Mouse (Mus musculus) forelimb bud, embryonic 11.5 days (tissue): ENCODE results near the gene Plekhh3.
A peak's percentile ranks its signal among the peaks of the same experiment; 100 is the strongest.

Experiments used
- DNase-seq: peaks from one replicate; pipeline ENCODE4 v3.0.0-alpha.2; 2012; ENCODE audit warnings: low read depth, low spot score

The Plekhh3 gene

DNA sequence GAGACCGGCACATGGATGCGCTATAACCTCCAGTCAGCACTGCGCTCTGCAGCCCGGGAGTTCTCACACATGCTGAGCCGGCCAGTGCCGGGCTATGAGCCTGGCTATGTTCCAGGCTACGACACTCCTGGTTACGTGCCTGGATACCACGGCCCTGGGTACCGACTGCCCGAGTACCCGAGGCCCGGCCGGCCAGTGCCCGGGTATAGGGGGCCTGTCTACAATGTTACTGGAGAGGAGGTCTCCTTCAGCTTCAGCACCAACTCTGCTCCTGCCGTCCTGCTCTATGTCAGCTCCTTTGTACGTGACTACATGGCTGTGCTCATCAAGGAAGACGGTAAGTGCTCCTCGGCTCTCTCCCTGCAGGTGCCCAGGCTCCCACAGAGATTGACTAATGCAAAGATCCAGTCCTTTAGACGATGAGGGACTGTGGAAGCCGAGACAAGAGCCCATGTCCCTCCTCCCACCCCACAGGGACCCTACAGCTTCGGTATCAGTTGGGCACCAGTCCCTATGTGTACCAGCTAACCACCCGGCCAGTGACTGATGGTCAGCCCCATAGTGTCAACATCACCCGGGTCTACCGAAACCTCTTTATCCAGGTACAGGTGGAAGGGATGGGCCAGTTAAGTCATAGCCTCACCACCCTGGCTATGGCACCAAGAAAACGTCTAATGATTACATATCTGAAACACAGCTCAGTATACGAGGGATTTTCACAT is 15.5 kb upstream of the Plekhh3 start:
- no peak for DNase-seq

DNA sequence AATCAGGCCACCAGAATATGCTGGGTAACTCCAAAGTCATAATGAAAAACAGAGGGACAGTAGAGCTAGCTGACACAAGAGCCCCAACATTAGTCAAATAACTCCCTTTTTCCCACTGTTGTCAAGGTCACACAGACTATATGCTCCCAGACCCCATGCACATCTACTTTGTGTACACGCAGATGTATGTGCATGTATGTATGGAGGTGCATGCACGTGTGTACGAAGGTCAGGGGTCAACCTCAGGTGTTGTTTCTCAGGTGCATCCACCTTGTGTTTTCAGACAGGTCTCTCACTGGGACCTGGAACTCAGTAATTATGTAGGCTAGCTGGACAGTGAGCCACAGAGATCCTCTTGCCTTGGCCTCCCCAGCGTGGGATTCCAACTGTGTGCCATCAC is 14.3 kb upstream of the Plekhh3 start:
- no peak for DNase-seq

DNA sequence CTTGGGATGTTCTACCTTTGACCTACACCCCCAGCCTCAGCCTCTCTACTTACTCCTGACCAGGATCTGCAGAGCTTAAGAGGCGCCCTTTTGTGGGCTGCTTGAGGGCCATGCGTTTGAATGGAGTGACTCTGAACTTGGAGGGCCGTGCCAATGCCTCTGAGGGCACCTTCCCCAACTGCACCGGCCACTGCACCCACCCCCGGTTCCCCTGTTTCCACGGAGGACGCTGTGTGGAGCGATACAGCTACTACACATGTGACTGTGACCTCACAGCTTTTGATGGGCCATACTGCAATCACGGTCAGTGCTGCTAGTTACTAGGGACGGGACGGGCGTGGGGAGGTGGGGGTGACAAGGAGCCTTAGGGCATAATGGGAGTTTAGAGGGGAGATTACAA is 13.8 kb upstream of the Plekhh3 start:
- no peak for DNase-seq

DNA sequence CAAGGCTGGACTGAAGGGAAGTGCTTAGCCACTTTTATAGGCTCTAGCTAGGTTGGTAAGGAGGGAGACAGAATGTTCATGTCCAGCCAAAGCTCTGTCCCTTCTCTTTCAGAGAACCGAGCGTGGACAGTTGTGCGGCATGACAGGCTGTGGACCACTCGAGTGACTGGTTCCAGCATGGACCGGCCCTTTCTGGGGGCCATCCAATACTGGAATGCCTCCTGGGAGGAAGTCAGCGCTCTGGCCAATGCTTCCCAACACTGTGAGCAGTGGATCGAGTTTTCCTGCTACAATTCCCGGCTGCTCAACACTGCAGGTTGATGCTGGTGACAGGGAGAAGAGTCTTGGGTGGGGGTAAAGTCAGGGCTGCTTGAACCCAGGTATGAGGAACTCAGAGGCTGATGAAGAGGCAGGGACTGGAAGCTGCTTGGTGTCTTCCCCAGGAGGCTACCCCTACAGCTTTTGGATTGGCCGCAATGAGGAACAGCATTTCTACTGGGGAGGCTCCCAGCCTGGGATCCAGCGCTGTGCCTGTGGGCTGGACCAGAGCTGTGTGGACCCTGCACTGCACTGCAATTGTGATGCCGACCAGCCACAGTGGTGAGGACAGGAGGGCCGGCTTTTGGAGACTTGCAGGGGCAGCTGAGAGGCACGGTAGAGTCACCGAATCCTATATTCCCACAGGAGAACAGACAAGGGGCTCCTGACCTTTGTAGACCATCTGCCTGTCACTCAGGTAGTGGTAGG is 11.8 kb upstream of the Plekhh3 start:
- DNase-seq: no peak

DNA sequence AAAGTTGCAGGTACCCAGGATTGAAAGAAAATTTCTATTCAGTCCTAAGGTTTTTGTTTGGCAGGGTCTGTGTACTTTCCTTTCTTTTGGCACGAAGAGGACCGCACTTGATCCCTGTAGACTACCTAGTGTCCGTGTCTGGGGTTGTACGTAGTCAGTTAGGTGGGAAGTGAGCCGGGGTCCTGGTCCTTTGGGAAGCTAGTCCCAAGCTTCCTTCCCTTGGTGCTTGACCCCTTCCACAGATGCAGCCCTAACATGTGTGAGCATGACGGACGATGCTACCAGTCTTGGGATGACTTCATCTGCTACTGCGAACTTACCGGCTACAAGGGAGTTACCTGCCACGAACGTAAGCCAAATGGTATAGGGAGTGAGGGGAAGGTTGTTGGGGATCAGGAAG is 10.8 kb upstream of the Plekhh3 start:
- DNase-seq: no peak

DNA sequence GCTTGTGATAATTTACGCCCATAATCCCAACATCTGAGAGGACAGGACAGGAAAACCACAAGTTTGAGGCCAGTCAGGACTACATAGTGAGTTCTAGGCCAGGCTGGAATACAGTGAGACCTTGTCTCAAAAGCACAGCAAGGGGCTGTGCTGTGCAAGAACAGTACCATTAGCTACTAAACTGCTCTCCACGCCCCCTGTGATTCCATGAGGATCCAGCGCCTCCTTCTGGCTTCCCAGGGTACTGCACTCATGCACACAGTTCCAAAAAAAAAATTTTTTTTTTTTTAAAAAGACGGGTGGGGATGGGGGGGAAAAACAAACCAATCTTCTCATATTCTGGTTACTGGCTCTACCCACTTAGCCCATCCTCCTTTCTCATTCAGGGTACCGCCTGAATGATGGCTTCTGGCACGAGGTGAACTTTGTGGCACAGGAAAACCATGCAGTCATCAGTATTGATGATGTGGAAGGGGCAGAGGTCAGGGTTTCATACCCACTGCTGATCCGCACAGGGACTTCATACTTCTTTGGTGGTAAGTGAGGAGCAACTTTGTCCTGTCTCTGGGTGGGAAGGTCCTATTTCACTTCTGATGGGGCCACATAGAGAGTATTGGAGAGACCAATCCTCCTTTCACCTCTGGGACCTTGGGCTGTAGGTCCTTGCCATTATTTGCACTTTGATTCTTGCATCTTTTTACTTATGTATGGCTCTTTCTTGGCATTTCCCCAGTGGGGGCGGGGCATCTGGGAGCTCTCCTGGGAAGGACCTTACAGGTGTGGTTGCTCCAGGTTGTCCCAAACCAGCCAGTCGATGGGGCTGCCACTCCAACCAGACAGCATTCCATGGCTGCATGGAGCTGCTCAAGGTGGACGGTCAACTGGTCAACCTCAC is 9.9 kb upstream of the Plekhh3 start:
- DNase-seq: peak; percentile 72

DNA sequence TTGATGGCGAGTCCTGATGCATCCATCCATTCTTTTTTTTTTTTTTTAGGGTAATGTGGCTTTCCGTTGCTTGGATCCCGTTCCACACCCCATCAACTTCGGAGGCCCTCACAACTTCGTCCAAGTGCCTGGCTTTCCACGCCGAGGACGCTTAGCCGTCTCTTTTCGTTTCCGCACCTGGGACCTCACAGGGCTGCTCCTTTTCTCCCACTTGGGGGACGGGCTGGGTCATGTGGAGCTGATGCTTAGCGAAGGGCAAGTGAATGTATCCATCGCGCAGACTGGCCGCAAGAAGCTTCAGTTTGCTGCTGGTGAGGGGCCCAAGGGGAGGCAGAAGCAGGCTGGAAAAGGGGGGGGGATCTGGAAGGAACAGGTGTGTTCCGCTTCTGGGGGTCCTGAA is 9.1 kb upstream of the Plekhh3 start:
- no peak for DNase-seq

DNA sequence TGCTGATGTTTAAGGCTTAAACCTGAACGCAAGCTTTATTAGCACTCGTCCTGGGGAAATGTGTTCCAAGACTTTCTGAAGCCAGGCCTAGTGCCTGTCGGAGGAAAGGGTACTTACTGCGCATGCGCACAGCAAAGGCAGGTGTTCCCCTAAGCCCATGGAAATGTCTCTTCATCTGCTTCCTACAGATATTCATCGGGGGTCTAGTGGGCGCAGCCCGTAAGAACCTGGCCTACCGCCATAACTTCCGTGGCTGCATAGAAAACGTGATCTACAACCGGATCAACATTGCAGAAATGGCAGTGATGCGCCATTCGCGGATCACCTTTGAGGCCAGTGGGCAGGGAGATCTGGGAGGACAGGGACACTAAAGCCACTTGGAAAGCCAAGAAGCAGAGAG is 8.2 kb upstream of the Plekhh3 start:
- no peak for DNase-seq

DNA sequence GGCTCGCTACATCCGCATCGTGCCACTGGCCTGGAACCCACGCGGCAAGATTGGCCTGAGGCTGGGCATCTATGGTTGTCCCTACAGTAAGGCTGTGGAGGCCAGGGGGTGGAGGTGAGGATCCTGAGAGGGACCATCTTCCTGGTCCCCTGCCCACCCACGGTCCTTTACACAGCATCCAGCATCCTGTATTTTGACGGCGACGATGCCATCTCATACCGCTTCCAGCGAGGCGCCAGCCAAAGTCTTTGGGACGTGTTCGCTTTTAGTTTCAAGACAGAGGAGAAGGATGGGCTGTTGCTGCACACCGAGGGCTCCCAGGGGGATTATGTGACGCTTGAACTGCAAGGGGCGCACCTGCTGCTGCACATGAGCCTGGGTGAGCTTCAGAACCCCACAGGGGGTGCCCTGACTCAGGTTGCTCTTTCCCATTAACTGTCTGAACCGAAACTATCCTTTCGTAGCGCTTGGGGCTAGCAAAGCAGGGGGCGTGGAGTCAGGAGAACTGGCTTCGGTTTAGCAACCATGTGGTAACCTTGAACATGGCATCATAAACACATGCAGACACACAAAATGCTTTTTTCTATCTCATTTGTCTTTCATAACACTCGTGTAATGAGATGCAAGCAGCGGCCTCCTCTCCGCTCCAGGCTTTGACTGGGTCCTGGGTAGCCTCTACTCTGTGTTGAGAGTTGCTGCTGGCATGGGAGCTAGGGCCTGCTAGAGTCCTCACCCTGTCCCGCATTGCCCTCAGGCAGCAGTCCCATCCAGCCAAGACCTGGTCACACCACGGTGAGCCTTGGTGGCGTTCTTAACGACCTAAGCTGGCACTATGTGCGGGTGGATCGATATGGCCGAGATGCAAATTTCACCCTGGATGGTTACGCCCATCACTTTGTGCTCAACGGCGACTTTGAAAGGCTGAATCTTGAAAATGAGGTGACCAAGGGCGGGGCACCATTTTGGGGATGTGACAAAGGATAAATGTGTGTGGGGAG is 7.2 kb upstream of the Plekhh3 start:
- no peak for DNase-seq

DNA sequence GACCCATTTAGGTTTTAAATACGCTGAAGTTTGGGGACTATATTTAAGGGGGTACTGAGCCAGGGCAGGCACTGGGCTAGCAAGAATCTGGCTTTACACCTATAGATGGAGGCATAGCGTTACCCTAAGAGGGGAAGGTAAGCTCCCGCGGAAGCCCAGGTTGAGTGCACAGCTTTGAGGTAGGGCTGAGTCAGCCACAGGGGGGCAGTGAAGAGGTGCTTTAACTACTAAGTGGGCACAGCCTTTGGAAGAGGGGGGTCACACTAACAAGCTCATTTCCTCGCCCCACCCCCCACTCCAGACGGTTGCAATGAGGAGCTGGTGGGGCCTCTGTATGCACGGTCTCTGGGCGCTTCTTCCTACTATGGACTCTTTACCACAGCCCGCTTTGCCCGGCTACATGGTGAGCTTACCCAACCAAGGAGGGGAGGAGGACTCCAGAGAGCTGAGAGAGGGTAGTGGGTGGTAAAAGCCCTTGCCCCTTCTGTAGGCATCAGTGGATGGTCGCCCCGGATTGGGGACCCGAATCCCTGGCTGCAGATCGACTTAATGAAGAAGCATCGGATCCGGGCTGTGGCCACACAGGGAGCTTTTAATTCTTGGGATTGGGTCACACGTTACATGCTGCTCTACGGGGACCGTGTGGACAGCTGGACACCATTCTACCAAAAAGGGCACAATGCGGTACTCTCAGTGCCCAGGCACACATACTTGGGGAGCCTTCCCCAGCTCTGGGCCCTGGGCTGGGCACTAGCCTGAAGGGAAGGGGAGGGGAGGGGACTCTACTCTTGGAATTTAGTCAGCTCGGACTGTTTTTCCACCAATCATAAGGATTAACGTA is 6.0 kb upstream of the Plekhh3 start:
- DNase-seq: peak; percentile 55

DNA sequence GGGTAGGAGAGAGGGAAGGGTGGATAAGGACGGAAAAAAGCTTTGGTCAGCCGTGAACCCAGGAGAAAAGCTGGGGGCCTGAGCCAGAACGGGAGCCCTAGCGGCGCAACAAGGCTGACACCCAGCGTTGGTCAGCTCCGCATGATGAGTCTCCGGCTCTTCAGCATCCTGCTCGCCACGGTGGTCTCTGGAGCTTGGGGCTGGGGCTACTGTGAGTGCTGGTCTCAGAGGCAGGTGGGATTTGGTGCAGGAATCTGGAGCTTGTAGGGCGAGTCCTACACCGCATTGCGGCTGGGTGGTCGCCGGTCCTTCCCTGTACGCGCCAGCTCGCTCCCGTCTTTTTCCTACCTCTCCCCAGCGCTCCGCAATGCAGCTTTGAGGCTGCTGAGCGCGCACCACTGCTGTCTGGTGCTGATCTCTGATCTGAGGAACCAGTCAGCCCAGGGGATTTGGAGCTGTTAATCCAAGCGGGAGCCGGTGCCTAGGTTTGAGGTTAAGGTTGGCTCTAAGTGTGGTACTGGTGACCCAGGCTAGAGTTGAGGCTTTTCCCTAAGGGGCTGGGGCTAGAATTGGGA is 5.1 kb upstream of the Plekhh3 start:
- DNase-seq: no peak

DNA sequence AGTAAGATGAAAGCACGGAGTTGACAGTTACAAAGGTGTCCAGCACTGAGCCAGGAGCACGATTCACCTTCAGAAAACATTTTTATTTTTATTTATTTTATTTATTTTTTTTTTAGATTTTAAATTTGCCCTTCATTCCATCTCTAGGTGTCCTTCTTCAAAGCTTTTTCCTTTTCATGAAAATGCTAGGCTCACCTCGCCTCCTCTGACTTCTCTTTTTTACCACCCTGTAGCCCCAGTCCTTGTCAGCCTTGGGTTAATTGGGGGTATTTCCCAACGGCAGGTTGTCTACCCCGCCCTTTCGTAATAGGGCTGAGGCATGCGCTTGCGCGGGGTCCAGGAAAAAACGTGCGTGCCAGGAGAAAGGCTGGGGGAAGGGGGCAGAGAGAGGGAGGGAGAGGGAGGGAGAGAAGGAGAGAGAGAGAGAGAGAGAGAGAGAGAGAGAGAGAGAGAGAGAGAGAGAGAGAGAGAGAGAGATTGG is 4.5 kb upstream of the Plekhh3 start:
- no peak for DNase-seq

DNA sequence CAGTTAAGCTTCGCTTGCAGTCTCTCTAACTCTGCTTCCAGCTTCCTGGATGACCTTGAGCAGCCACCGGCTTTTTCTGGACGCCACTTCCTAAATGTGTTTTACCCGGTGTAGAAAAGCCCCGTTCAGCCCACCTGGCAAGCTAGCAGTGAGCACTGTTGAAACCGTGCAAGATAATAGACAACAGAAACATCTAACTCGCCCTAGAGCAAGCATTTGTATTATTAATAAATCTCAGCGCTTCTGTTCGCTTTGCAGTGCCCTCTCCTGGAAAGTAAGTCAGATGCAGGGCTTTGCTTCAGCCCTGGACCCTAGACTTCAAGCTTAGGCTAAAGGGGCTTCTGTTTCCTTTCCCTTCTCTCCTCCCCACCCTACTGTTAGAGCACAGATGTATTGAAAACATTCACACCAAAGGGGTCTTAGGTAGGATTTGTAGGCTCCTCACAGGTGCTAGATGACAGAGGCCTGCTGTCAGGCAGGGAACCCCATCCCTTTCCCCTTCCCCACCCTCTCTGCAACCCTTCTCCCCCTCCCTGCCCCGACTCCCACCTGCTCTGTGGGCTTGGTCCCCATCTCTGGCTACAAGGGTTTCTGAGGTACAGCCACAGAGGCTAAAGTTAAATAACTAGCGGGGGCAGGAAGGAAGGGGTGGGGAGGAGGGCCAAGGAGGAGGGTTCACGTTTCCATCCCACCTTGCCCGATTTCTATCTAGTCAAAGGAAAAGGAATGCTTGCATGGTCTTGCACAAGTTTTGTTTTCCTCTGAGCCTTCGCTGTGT is 3.9 kb upstream of the Plekhh3 start, which contains the start of gene Ccr10:
Gene Ccr10, minus strand, starts transcription at position 593 of the 778 bp plus-strand sequence.
- no peak for DNase-seq

DNA sequence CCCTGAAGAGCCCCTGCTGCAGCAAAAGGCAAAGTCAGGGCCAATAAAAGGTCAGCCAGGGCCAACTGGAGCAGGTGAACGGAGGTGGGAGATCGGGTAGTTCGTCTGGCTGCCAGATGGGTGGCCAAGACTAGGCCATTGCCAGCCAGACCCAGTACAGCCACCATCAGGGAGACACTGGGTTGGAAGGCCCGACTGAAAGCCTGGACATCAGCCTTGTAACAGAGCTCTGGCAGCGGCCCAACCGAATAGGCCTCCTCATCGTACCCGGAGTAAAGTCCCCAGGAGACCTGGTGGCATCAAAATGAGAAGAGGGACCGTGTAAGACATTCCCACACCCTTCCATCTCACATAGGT is 3.2 kb upstream of the Plekhh3 start:
- DNase-seq: no peak

DNA sequence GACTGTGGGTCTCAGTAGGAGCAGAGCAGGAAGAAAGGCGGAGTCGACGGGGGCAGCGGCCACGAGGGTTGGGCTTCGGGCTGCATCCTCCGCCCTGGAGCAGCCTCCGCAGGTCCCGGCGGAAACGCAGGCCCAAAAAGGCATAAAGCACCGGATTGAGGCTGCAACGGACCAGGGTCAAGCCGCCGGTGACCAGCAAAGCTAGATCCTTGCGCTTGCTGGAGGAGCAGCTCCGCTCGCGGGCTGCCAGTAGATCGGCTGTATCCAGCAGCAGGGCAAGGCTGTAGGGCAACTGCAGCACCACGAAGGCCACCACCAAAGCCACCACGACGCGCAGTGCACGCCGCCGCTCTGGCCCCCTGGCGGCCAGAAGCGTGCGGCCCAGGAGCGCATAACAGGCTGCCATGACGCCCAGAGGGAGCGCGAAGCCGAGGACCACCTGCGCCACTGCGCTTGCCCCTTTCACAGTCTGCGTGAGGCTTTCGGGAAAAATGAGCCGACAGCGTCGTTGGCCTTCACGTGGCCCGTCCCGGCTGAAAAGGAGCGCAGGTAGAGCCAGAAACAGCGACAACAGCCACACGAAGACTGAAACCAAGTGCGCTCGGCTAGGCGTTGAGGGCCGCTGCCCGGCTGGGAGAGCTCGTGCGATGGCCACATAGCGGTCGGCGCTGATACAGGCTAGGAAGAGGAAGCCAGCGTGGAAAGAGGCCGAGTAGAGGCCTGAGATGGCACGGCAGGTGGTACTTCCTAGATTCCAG is 2.7 kb upstream of the Plekhh3 start:
- peak; percentile 89 for DNase-seq

DNA sequence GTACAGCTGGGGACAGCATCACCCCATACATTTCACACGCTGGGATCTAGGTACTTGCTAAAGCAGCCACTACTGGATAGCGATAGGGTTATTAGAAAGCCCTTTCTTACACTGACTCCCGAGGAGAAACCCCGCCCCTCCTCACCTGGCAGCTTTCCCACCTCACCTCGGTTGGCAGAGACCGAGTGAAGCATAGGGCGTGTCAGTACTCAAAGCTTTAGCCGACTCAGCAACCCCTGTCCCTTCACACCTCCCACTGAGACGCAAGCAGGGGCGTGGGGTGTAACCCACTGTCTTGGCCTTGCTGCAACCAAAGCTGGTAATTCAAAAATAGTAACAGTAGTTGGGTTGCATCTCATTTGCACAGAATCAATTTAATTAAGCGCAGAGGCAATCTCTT is 2.0 kb upstream of the Plekhh3 start:
- no peak for DNase-seq

DNA sequence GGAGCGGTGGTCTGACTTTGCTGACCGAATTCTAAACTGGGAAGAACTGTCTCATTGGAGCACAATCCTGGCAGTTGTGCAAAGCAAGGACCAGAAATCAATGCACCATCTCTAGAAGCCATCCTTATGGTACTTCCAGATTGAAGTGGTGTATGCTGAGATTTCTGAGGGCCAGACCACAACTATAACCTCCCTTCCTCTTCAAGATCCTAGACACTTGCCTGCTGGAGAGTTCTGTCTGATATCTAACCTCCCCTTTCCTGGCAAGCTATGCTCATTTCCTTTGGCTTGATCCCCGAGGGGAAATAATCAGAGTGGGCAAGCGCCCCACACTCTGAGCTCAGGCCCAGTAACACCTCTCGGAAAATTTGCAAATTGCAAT is 1.3 kb upstream of the Plekhh3 start:
- no peak for DNase-seq
